Mouse (Mus musculus): ENCODE measurements at regions not wholly inside any gene's neighbourhood (a gene's known extent, or its start where the extent isn't known, plus 50 kb on each side); places are given as distances from the start of the nearest gene placed in this dataset.

DNA sequence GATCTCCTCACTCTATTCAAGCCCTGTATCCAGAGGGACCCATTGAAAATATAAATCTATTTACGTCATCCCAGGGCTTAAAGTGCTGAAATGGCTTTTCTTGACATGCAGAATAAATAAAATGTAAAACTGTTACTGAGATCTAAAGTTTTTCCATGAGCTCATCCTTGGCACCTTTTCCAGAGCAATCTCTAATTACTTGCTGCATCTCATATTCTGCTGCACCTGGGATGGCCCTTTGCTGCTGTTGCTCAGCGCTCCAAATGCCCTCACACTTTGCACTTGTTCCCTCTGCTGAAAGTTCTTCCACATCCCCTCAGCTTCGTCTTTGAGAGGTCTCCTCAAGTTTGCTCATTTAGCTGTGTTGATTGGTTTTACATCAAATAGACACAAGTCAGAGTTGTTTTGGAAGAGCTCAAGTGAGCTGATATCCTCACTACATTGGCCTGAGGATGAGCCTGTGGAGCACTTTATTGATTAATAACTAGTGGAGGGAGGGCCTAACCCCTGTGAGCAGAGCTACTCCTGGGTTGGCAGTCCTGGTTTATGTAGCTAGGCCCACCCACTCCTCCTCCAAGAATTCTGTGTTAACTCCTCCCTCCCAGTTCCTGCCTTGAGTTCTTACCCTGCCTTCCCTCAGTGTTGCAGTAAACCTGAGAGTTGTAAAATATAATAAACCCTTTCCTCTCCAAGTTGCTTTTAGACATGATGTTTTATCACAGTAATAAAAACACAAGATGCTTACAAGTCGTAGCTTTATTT lies 681.2 kb upstream of the Nr3c2 start:
- Histone ChIP-seq H3K4me2 (ENCODE audit: low read depth, low read length) (no peak overlapping the region), H3K36me3 (replicated peaks; ENCODE audit: insufficient read depth, low read length) (no peaks in the 10 kb centered on the region), H3K4me3 (ENCODE audit: low read depth, low read length) (no peak overlapping the region), H3K4me1 (ENCODE audit: insufficient read depth) (no peaks in the 10 kb centered on the region), H3K27ac (ENCODE audit: low read depth) (no peak overlapping the region), H3K9ac (replicated peaks) (no peak overlapping the region), H3K9me3 (ENCODE audit: low read length) (no peaks in the 10 kb centered on the region), H3K27me3 (ENCODE audit: insufficient read depth, low read length) (no peaks in the 10 kb centered on the region)
- 48% methylated on average over 4 of the region's 4 CpGs for WGBS (ENCODE audit: insufficient replicate concordance)
- ATAC-seq (no peak), DNase-seq (no peak)
- TF ChIP-seq EP300 (IDR thresholded peaks at IDR 0.05; ENCODE audit: low read depth) = no peak
- TF ChIP-seq CTCF (IDR thresholded peaks at IDR 0.05; ENCODE audit: low read depth) = no peak

DNA sequence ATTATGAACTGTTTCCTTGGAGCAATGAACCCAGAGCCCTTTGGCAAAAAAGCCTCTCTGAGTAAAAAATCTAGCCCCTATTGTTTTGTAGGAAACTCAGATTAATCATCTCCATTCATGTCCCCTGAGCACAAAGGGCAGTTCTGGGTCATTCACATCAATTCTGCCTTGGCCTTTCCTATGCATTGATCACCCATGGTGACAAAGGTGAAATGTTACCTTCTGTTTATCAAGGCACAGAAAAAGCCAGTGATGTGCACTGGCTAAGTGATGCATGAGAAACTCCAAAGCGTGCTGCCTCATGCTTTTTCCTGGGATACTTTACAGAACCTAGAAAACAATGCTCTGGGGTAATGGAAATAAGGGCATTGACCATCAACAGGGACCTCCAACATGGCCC lies 668.4 kb upstream of the Nr3c2 start:
- Histone ChIP-seq H3K27me3 (ENCODE audit: insufficient read depth, low read length) (no peaks in the 10 kb centered on the region), H3K27ac (ENCODE audit: low read depth) (no peak overlapping the region), H3K4me3 (ENCODE audit: low read depth, low read length) (no peak overlapping the region), H3K4me1 (ENCODE audit: insufficient read depth) (no peaks in the 10 kb centered on the region), H3K9ac (replicated peaks) (no peak overlapping the region), H3K9me3 (ENCODE audit: low read length) (no peaks in the 10 kb centered on the region), H3K4me2 (ENCODE audit: low read depth, low read length) (no peak overlapping the region), H3K36me3 (replicated peaks; ENCODE audit: insufficient read depth, low read length) (no peaks in the 10 kb centered on the region)
- WGBS (ENCODE audit: insufficient replicate concordance) = 53% methylated on average over 1 of the region's 1 CpGs
- TF ChIP-seq CTCF (IDR thresholded peaks at IDR 0.05; ENCODE audit: low read depth) (no peak), EP300 (IDR thresholded peaks at IDR 0.05; ENCODE audit: low read depth) (no peak)
- ATAC-seq (no peak), DNase-seq (no peak)

DNA sequence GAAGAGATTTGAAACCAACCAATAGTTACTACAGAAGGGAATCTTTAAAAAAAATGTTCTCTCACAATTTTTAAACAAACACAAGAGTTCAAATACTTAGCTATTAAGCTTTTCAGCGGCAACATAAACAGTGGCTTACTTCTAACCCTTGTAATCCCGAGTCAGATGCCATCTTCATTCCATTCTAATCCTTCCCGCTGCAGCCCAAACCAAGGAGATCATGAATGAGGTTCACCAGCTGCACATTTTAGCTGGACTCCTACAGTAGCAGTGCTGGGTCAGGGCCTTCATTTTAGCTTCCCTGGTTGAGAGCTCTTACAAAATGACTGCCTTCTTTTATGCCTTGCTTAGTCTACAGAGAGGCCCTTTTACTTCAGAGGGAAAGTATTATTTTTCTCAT lies 650.0 kb upstream of the Nr3c2 start:
- H3K4me1 ChIP-seq (ENCODE audit: insufficient read depth) = no peaks in the 10 kb centered on the region

DNA sequence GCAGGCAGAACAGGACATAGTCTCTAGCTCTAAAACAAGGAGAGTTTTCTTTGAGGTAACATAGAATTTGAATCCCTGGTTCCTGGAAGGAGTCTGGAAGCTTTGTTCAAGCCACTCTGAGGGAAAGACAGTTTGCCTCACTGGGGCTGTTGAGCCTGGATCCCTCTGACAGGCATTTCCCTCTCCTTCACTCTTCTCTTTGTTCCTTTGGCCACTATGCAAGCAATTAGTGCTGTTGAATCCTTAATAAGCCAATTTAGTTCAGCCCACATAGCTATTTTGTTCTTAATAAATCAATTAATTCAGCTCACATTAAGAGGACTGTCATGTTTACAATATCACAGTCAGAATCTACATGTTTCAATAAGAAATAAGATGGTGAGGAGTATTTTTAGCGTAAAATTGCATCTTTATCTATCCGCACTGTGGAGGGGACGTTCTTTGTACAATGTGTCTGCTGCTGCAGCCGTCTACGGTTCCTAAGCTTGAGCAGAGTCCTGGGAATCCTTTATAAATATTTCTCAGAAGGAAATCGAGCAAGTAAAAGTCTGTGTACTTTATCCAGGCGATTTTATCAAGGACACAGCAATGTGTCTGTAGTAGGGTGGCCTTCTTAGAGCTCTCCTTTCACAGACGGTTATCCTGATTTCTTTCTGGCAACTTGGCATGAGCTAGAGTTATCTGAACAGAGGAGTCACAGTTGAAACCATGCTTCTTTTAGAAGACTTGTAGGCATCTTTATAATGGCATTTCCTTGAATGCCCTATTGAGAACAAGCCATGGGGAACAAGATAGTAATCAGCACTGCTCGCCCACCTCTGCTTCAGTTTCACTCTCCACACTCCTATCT lies 646.9 kb upstream of the Nr3c2 start:
- H3K27me3 ChIP-seq (ENCODE audit: insufficient read depth, low read length) = no peaks in the 10 kb centered on the region

More for the DNA sequence above, 650.0 kb upstream of the Nr3c2 start:
- H3K36me3 ChIP-seq (replicated peaks; ENCODE audit: insufficient read depth, low read length) = no peaks in the 10 kb centered on the region
- WGBS (ENCODE audit: insufficient replicate concordance) = 68% methylated on average over 3 of the region's 3 CpGs
- no peak overlapping the region for H3K27ac ChIP-seq (ENCODE audit: low read depth)
- no peaks in the 10 kb centered on the region for H3K9me3 ChIP-seq (ENCODE audit: low read length)
- no peak overlapping the region for H3K4me3 ChIP-seq (ENCODE audit: low read depth, low read length)
- no peak overlapping the region for H3K4me2 ChIP-seq (ENCODE audit: low read depth, low read length)
- DNase-seq (no peak), ATAC-seq (no peak)
- no peak for TF ChIP-seq CTCF (IDR thresholded peaks at IDR 0.05; ENCODE audit: low read depth)
- TF ChIP-seq EP300 (IDR thresholded peaks at IDR 0.05; ENCODE audit: low read depth) = no peak
- no peak overlapping the region for H3K9ac ChIP-seq (replicated peaks)
- H3K27me3 ChIP-seq (ENCODE audit: insufficient read depth, low read length) = no peaks in the 10 kb centered on the region

More for the DNA sequence above, 646.9 kb upstream of the Nr3c2 start:
- Histone ChIP-seq H3K36me3 (replicated peaks; ENCODE audit: insufficient read depth, low read length) (no peaks in the 10 kb centered on the region), H3K9ac (replicated peaks) (no peak overlapping the region), H3K27ac (ENCODE audit: low read depth) (no peak overlapping the region), H3K4me3 (ENCODE audit: low read depth, low read length) (no peak overlapping the region), H3K4me2 (ENCODE audit: low read depth, low read length) (no peak overlapping the region), H3K4me1 (ENCODE audit: insufficient read depth) (no peaks in the 10 kb centered on the region), H3K9me3 (ENCODE audit: low read length) (no peaks in the 10 kb centered on the region)
- DNase-seq (no peak), ATAC-seq (no peak)
- WGBS (ENCODE audit: insufficient replicate concordance) = 69% methylated on average over 9 of the region's 9 CpGs
- TF ChIP-seq EP300 (IDR thresholded peaks at IDR 0.05; ENCODE audit: low read depth) (no peak), CTCF (IDR thresholded peaks at IDR 0.05; ENCODE audit: low read depth) (no peak)

Data from liver, postnatal 0 days (tissue).